Mouse (Mus musculus) layer of hippocampus, adult 8-10 months (tissue): ENCODE measurements at regions not wholly inside any gene's neighbourhood (a gene's known extent, or its start where the extent isn't known, plus 50 kb on each side); places are given as distances from the start of the nearest gene placed in this dataset.
"Not testable (repeated sequence)": the region's sequence is repeated elsewhere in the genome, so short reads cannot be mapped to it uniquely, and the experiment has no call there.

Source experiments
- DNase-seq, 2 experiments: peaks; one replicate each; pipeline ENCODE4 v3.0.0; 2022; ENCODE audit warnings: low spot score in 2 of 2

GRCm38 (mm10) chr1:115033894-115034293 is 650.7 kb upstream of the Cntnap5a start:
- peak; percentile 18 to 19 for DNase-seq

- DNase-seq: not testable (repeated sequence)
These were observed 642.9 kb upstream of the Cntnap5a start for GRCm38 (mm10) chr1:115041701-115042100.

GRCm38 (mm10) chr1:115058440-115058839 is 626.1 kb upstream of the Cntnap5a start:
- no peak for DNase-seq
